ENCODE assay signal across 11 mouse cellular contexts in genomic region chr2:179767527-179767849, GRCm38 (mm10).
DNase-seq lines count a peak whose midpoint lies in the region; ATAC-seq lines count a peak whose summit lies in the region.
"Had no signal": no experiment of that assay in that cellular context is flagged by ENCODE, and none has a peak within 500 bp of the region (broad histone marks: within the 10 kb centered on the region; RNA-seq: fewer than 3 reads in every experiment).

No protein-coding gene starts in this region.

- peaks cover 19% of the 10 kb centered on the region; the same call in 1 of the 2 replicates for H3K27me3 ChIP-seq in heart, embryonic 15.5 days
- H3K27me3 ChIP-seq in forebrain, embryonic 15.5 days, result no peaks in the 10 kb centered on the region
- peaks cover 8% of the 10 kb centered on the region; the same call in 1 of the 2 replicates for H3K27me3 ChIP-seq in midbrain, embryonic 12.5 days

- H3K9ac ChIP-seq in heart, embryonic 15.5 days, result no peak overlapping the region
- no peak overlapping the region for H3K9ac ChIP-seq in forebrain, embryonic 15.5 days (replicated peaks)
- no peak overlapping the region for H3K9ac ChIP-seq in midbrain, embryonic 12.5 days (replicated peaks)
- H3K9ac ChIP-seq: liver, postnatal 0 days had no signal

- DNase-seq in heart, postnatal 14 days, result no peak
- peak; percentile 44 for DNase-seq in ZHBTc4 (ENCODE audit: low read depth, low spot score)
- no peak for DNase-seq in left cerebral cortex, postnatal 14 days (ENCODE audit: low spot score in 2 of 2)
- DNase-seq in cerebellum, postnatal 4 days (ENCODE audit: low spot score in 2 of 2), result no peak
- no peak for DNase-seq in lung, adult 18-20 months
- DNase-seq: heart, postnatal 10 days; liver, postnatal 0 days had no signal

- 24% methylated on average over 9 of the region's 9 CpGs for WGBS in heart, embryonic 15.5 days
- WGBS in forebrain, embryonic 15.5 days, result 3% methylated on average over 9 of the region's 9 CpGs
- 3% methylated on average over 9 of the region's 9 CpGs for WGBS in midbrain, embryonic 12.5 days

- H3K27ac ChIP-seq in heart, embryonic 15.5 days, result no peak overlapping the region
- no peak overlapping the region for H3K27ac ChIP-seq in forebrain, embryonic 15.5 days (replicated peaks)
- H3K27ac ChIP-seq in midbrain, embryonic 12.5 days (replicated peaks), result no peak overlapping the region; the same call in 1 of the 2 replicates

- peaks cover 37% of the 10 kb centered on the region for H3K4me1 ChIP-seq in heart, embryonic 15.5 days (replicated peaks)
- peaks cover 57% of the 10 kb centered on the region for H3K4me1 ChIP-seq in forebrain, embryonic 15.5 days
- H3K4me1 ChIP-seq in midbrain, embryonic 12.5 days, result peaks cover 45% of the 10 kb centered on the region

- no peak for ATAC-seq in heart, embryonic 15.5 days (replicated peaks; ENCODE audit: insufficient number of reproducible peaks, insufficient read depth, low FRiP score, low read depth)
- ATAC-seq in forebrain, embryonic 15.5 days (replicated peaks), result no peak
- ATAC-seq in midbrain, embryonic 12.5 days (ENCODE audit: low FRiP score, low read depth), result no peak
- ATAC-seq: CD4-positive, CD25-positive, alpha-beta regulatory T cell, adult 4 months; liver, postnatal 0 days had no signal

- no peaks in the 10 kb centered on the region for H3K9me3 ChIP-seq in heart, embryonic 15.5 days (replicated peaks)
- no peaks in the 10 kb centered on the region for H3K9me3 ChIP-seq in forebrain, embryonic 15.5 days
- H3K9me3 ChIP-seq in midbrain, embryonic 12.5 days, result no peaks in the 10 kb centered on the region

- peak overlapping the region; percentile 9; the same call in 1 of the 2 replicates for H3K4me2 ChIP-seq in heart, embryonic 15.5 days
- peak overlapping the region; percentile 24 for H3K4me2 ChIP-seq in forebrain, embryonic 15.5 days (replicated peaks)
- H3K4me2 ChIP-seq in midbrain, embryonic 12.5 days (replicated peaks), result peak overlapping the region; percentile 40

- intact Hi-C loops in heart, postnatal 14 days (cut with DNase I), result no loop called here
- intact Hi-C loops in left cerebral cortex, postnatal 14 days (cut with DNase I), result no loop called here

- H3K36me3 ChIP-seq in heart, embryonic 15.5 days, result no peaks in the 10 kb centered on the region
- H3K36me3 ChIP-seq in forebrain, embryonic 15.5 days, result no peaks in the 10 kb centered on the region
- no peaks in the 10 kb centered on the region for H3K36me3 ChIP-seq in midbrain, embryonic 12.5 days

- no peak overlapping the region for H3K4me3 ChIP-seq in heart, embryonic 15.5 days
- no peak overlapping the region for H3K4me3 ChIP-seq in forebrain, embryonic 15.5 days
- H3K4me3 ChIP-seq in midbrain, embryonic 12.5 days, result 0 out of 2 replicates have a peak overlapping the region, but pooled peaks have one; percentile 5
